Mouse (Mus musculus): ENCODE measurements around the gene Jazf1. TPM values are rescaled to one million over a fixed set of nuclear protein-coding genes. Genes with fewer than 3 reads are reported as not detected.

Gene Jazf1
- polyA plus RNA-seq, 1 experiment from 2014 or later: 13.9 TPM

- Histone ChIP-seq H3K4me1 (replicated peaks) (peaks cover 16% of the 10 kb centered on the region), H3K4me3 (no peak overlapping the region), H3K9ac (no peak overlapping the region), H3K9me3 (replicated peaks) (no peaks in the 10 kb centered on the region), H3K4me2 (no peak overlapping the region), H3K36me3 (no peaks in the 10 kb centered on the region), H3K27me3 (no peaks in the 10 kb centered on the region), H3K27ac (no peak overlapping the region)
- no peak for ATAC-seq (replicated peaks; ENCODE audit: insufficient number of reproducible peaks, insufficient read depth, low FRiP score, low read depth)
- 72% methylated on average over 4 of the region's 4 CpGs for WGBS
These were observed 165.0 kb downstream of the Jazf1 start for GRCm38 (mm10) chr6:52903226-52903960.

GRCm38 (mm10) chr6:52899574-52900245, 168.7 kb downstream of the Jazf1 start:
- H3K9me3 ChIP-seq (replicated peaks): no peaks in the 10 kb centered on the region
- no peak overlapping the region for H3K4me3 ChIP-seq
- ATAC-seq (replicated peaks; ENCODE audit: insufficient number of reproducible peaks, insufficient read depth, low FRiP score, low read depth): no peak
- no peak overlapping the region for H3K27ac ChIP-seq
- H3K4me2 ChIP-seq: no peak overlapping the region
- H3K27me3 ChIP-seq: no peaks in the 10 kb centered on the region
- H3K9ac ChIP-seq: no peak overlapping the region
- H3K36me3 ChIP-seq: no peaks in the 10 kb centered on the region
- H3K4me1 ChIP-seq (replicated peaks): 0 out of 2 replicates have a peak, but pooled peaks cover 7% of the 10 kb centered on the region
- 88% methylated on average over 3 of the region's 3 CpGs for WGBS

- 0 out of 2 replicates have a peak, but pooled peaks cover 3% of the 10 kb centered on the region for H3K4me1 ChIP-seq (replicated peaks)
- no peaks in the 10 kb centered on the region for H3K36me3 ChIP-seq
- H3K27ac ChIP-seq: no peak overlapping the region
- no peak for ATAC-seq (replicated peaks; ENCODE audit: insufficient number of reproducible peaks, insufficient read depth, low FRiP score, low read depth)
- no peak overlapping the region for H3K9ac ChIP-seq
- H3K27me3 ChIP-seq: no peaks in the 10 kb centered on the region
- no peak overlapping the region for H3K4me3 ChIP-seq
- H3K4me2 ChIP-seq: no peak overlapping the region
- WGBS: 68% methylated on average over 4 of the region's 4 CpGs
- no peaks in the 10 kb centered on the region for H3K9me3 ChIP-seq (replicated peaks)
These were observed 173.4 kb downstream of the Jazf1 start for GRCm38 (mm10) chr6:52895075-52895474.

DNA sequence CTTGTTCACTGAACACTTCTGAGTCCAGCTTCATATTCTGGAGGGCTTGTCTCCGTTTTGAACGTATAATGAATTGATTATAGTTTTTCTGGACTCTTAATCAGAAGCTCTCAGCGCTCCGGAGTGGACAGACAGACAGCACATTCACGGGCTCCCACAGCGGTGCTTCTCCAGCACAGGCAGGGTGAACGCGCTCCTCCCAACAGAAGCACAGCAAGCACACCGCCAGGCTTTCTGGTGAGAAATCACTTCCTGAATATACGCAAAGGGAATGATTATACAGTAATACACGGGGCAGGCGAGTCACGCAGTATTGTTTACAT, 174.0 kb downstream of the Jazf1 start:
- H3K4me1 ChIP-seq (replicated peaks): 0 out of 2 replicates have a peak, but pooled peaks cover 3% of the 10 kb centered on the region
- H3K27ac ChIP-seq: no peak overlapping the region
- H3K4me2 ChIP-seq: no peak overlapping the region
- H3K9me3 ChIP-seq (replicated peaks): no peaks in the 10 kb centered on the region
- WGBS: 80% methylated on average over 13 of the region's 13 CpGs
- H3K27me3 ChIP-seq: no peaks in the 10 kb centered on the region
- ATAC-seq (replicated peaks; ENCODE audit: insufficient number of reproducible peaks, insufficient read depth, low FRiP score, low read depth): no peak
- no peak overlapping the region for H3K9ac ChIP-seq
- H3K36me3 ChIP-seq: no peaks in the 10 kb centered on the region
- no peak overlapping the region for H3K4me3 ChIP-seq

DNA sequence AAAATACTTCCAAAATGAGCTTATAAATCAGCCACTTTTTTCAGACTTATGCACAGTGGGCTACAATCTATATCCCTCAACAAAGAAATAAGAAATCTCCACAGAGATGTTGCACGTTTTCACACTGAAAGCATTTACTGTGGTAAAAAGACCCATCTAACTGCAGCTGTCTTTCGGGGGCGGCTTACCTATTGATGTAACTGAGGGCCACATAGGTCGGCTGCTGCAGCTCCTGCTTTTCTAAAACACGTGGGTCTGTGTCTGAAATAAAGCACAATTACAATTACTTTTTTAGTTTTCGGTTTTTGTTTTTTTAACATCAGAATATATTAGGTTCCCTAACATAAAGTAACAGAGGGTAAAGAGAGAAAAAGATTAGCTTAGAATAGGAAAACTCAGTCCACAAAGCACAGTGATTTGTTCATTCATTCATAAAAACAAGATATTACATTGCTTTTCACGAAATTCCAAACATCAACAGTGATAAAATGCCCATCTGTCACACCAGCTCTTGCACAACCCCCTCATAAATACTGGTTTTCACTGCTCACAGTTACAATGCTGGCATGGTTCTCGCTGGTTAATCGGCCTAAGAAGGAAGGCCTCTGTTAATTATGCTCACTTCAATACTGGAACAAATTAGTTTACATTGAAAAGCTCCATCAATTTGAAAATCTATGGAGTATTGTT, 174.5 kb downstream of the Jazf1 start:
- Histone ChIP-seq H3K9ac (no peak overlapping the region), H3K9me3 (replicated peaks) (no peaks in the 10 kb centered on the region), H3K4me2 (no peak overlapping the region), H3K4me3 (no peak overlapping the region), H3K27ac (no peak overlapping the region), H3K4me1 (replicated peaks) (0 out of 2 replicates have a peak, but pooled peaks cover 3% of the 10 kb centered on the region), H3K27me3 (no peaks in the 10 kb centered on the region), H3K36me3 (no peaks in the 10 kb centered on the region)
- 72% methylated on average over 9 of the region's 9 CpGs for WGBS
- no peak for ATAC-seq (replicated peaks; ENCODE audit: insufficient number of reproducible peaks, insufficient read depth, low FRiP score, low read depth)

DNA sequence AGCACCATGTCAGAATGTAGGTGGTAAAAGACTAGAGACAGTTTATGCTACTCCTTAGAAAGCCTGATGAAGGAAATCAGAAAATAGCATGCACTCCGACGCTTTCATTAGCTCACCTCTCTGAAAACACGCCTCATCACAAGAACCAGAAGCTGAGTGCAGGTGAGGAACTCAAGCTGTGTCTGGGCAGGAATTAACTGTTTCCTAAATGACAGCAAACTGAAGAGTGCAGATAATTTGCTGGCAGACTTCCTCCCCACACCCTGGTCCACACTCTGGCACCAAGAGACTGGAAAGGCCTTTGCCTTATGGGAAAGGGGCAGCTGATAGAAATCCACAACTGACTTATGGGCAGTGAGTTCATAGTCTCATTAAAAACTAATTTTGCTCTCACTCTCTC, 175.5 kb downstream of the Jazf1 start:
- no peaks in the 10 kb centered on the region for H3K9me3 ChIP-seq (replicated peaks)
- no peaks in the 10 kb centered on the region for H3K27me3 ChIP-seq
- no peak for ATAC-seq (replicated peaks; ENCODE audit: insufficient number of reproducible peaks, insufficient read depth, low FRiP score, low read depth)
- H3K27ac ChIP-seq: no peak overlapping the region
- H3K4me2 ChIP-seq: no peak overlapping the region
- H3K4me3 ChIP-seq: no peak overlapping the region
- H3K4me1 ChIP-seq (replicated peaks): 0 out of 2 replicates have a peak, but pooled peaks cover 3% of the 10 kb centered on the region
- H3K9ac ChIP-seq: no peak overlapping the region
- H3K36me3 ChIP-seq: no peaks in the 10 kb centered on the region
- 77% methylated on average over 3 of the region's 3 CpGs for WGBS

DNA sequence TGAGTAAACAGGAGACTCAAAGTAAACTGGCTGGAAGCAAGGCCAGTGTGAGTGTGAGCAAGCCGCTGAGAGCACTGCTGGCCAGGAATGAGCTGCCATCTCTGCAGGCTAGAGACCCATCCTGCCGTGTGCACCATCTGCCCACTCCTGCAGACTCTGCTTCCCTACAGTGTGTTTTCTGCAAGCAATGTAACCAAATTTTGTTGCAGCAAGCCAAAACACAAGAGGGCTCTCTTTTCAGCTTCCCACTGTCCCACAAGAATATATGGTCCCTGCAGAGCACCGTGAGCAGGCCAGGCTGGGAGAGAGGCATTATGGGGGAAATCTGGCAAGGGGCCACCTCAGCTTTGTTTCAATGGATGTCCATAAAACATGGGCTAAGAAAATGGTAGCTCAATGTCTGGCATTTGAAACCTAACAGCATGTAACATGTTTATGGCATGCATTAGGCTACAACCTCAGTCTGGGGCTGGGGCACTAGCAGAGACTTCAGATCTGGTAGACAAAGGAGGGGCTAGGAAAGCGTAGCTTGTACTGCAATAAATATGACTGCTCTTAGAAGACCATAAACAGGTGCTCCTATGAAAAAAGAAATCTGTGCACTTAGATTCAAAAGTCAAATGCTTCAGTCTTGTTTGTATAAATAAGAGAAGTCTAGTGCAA, 180.8 kb downstream of the Jazf1 start:
- ATAC-seq (replicated peaks; ENCODE audit: insufficient number of reproducible peaks, insufficient read depth, low FRiP score, low read depth): no peak

DNA sequence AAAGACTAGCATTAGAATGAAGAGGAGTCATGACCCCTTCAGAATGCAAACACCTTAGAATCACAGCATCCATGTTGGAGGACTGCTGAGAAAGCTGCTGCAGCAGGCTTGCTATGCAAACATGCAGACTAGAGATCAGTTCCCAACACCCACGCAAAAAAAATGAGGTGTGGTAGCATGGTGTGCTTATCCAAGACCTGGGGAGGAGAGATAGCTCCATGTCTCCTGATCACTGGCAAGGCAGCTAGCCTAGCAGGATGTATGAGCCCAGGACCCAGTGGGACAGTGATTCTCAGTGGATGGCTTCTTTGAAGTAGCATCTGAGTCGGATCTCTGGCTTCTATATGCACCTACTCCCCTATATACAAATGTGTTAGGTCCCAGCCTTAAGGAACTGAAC, 184.7 kb downstream of the Jazf1 start:
- H3K9ac ChIP-seq: no peak overlapping the region
- 61% methylated on average over 2 of the region's 2 CpGs for WGBS
- H3K4me1 ChIP-seq (replicated peaks): no peaks in the 10 kb centered on the region
- H3K36me3 ChIP-seq: no peaks in the 10 kb centered on the region
- H3K27ac ChIP-seq: no peak overlapping the region
- H3K27me3 ChIP-seq: no peaks in the 10 kb centered on the region
- H3K4me3 ChIP-seq: no peak overlapping the region
- no peak for ATAC-seq (replicated peaks; ENCODE audit: insufficient number of reproducible peaks, insufficient read depth, low FRiP score, low read depth)
- no peak overlapping the region for H3K4me2 ChIP-seq
- H3K9me3 ChIP-seq (replicated peaks): no peaks in the 10 kb centered on the region

More for the DNA sequence above, 180.8 kb downstream of the Jazf1 start:
- no peak overlapping the region for H3K4me2 ChIP-seq
- H3K27ac ChIP-seq: no peak overlapping the region
- H3K9ac ChIP-seq: no peak overlapping the region
- H3K36me3 ChIP-seq: no peaks in the 10 kb centered on the region
- H3K4me1 ChIP-seq (replicated peaks): no peaks in the 10 kb centered on the region
- WGBS: 67% methylated on average over 4 of the region's 4 CpGs
- no peaks in the 10 kb centered on the region for H3K27me3 ChIP-seq
- no peaks in the 10 kb centered on the region for H3K9me3 ChIP-seq (replicated peaks)
- H3K4me3 ChIP-seq: no peak overlapping the region

GRCm38 (mm10) chr6:52877176-52877575, 191.3 kb downstream of the Jazf1 start:
- no peak for ATAC-seq (replicated peaks; ENCODE audit: insufficient number of reproducible peaks, insufficient read depth, low FRiP score, low read depth)
- no peaks in the 10 kb centered on the region; the same call in 1 of the 2 replicates for H3K36me3 ChIP-seq
- no peak overlapping the region for H3K9ac ChIP-seq
- no peak overlapping the region for H3K4me2 ChIP-seq
- WGBS: 15% methylated on average over 4 of the region's 4 CpGs
- H3K9me3 ChIP-seq (replicated peaks): no peaks in the 10 kb centered on the region
- H3K27me3 ChIP-seq: no peaks in the 10 kb centered on the region
- H3K4me3 ChIP-seq: no peak overlapping the region
- no peaks in the 10 kb centered on the region for H3K4me1 ChIP-seq (replicated peaks)
- no peak overlapping the region for H3K27ac ChIP-seq

GRCm38 (mm10) chr6:52871306-52871705, 197.1 kb downstream of the Jazf1 start:
- H3K4me1 ChIP-seq (replicated peaks): no peaks in the 10 kb centered on the region
- ATAC-seq (replicated peaks; ENCODE audit: insufficient number of reproducible peaks, insufficient read depth, low FRiP score, low read depth): no peak
- H3K9ac ChIP-seq: no peak overlapping the region
- H3K4me3 ChIP-seq: no peak overlapping the region
- no peaks in the 10 kb centered on the region for H3K9me3 ChIP-seq (replicated peaks)
- WGBS: 30% methylated on average over 2 of the region's 2 CpGs
- no peak overlapping the region for H3K27ac ChIP-seq
- H3K36me3 ChIP-seq: no peaks in the 10 kb centered on the region
- H3K4me2 ChIP-seq: no peak overlapping the region
- H3K27me3 ChIP-seq: no peaks in the 10 kb centered on the region

DNA sequence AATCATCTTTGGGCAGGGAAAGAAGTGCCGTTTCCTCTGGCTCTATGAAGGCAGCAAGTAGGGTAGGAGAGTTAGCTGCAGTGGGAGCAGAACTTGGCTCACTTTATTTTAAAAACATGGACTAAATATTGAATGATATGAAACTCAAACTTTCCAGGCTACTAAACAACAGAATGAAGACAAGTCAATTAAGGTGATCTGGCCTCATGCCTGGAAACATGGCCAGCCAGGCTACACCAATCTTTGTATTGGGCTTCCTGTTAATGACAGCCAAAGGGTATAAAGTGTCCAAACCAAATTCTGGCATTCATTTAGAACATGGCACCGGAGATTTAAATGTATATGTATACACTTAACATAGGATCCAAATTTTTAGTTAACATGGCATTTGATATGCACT, 199.2 kb downstream of the Jazf1 start:
- Histone ChIP-seq H3K27ac (no peak overlapping the region), H3K4me3 (no peak overlapping the region), H3K4me1 (replicated peaks) (no peaks in the 10 kb centered on the region), H3K9ac (no peak overlapping the region), H3K9me3 (replicated peaks) (no peaks in the 10 kb centered on the region), H3K27me3 (no peaks in the 10 kb centered on the region), H3K4me2 (no peak overlapping the region), H3K36me3 (no peaks in the 10 kb centered on the region)
- 77% methylated on average over 2 of the region's 2 CpGs for WGBS
- no peak for ATAC-seq (replicated peaks; ENCODE audit: insufficient number of reproducible peaks, insufficient read depth, low FRiP score, low read depth)

Data from heart, embryonic 15.5 days (tissue).